8 mouse cellular contexts compared by ENCODE assay signal in the genomic region with DNA sequence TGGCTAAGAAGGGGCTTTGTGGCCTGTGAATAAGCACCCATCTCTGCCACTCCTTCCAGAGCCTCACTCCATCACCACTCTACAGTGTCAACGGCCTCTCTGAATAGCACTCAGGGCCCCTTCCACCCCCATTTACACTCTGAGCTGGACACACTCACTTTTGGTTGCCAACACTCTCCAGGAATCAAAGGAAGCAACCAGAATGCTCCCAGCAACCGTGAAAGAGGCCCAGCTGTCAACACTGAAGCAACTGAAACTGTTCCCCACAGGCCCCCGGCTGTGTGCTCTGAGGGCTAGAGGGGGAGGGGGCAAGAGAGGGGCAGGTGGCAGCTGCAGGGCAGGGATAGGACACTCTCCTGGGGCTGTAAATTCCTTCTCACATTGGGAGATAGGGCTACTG. TPM values are rescaled to one million over a fixed set of nuclear protein-coding genes. Genes with fewer than 3 reads are reported as not detected.
A peak's percentile ranks its signal among the peaks of the same experiment; 100 is the strongest.
DNase-seq lines count a peak whose midpoint lies in the region; ATAC-seq and TF ChIP-seq lines count a peak whose summit lies in the region.

No protein-coding gene starts in this region.

- H3K27me3 ChIP-seq in lung, postnatal 0 days (replicated peaks; ENCODE audit: insufficient read depth, low read length): no peaks in the 10 kb centered on the region
- no peaks in the 10 kb centered on the region for H3K27me3 ChIP-seq in forebrain, embryonic 15.5 days
- H3K27me3 ChIP-seq in midbrain, embryonic 12.5 days: no peaks in the 10 kb centered on the region

- DNase-seq in lung, postnatal 0 days (ENCODE audit: low spot score): peak; percentile 25
- DNase-seq in lung, postnatal 14 days: no peak
- DNase-seq in thymus, postnatal 36 days: peak; percentile 55 to 79
- no peak for DNase-seq in gastrocnemius, adult 8-10 months (ENCODE audit: low spot score in 2 of 2)
- DNase-seq in kidney, postnatal 25 days: no peak

- no peak overlapping the region for H3K4me3 ChIP-seq in lung, postnatal 0 days (ENCODE audit: low read depth, low read length)
- no peak overlapping the region for H3K4me3 ChIP-seq in forebrain, embryonic 15.5 days
- no peak overlapping the region for H3K4me3 ChIP-seq in midbrain, embryonic 12.5 days

- no peak overlapping the region for H3K4me2 ChIP-seq in lung, postnatal 0 days (replicated peaks; ENCODE audit: low read depth, low read length)
- no peak overlapping the region for H3K4me2 ChIP-seq in forebrain, embryonic 15.5 days (replicated peaks)
- H3K4me2 ChIP-seq in midbrain, embryonic 12.5 days (replicated peaks): no peak overlapping the region; the same call in 1 of the 2 replicates

- ATAC-seq in lung, postnatal 0 days: peak; percentile 30
- ATAC-seq in forebrain, embryonic 15.5 days (replicated peaks): peak; percentile 71
- ATAC-seq in midbrain, embryonic 12.5 days (ENCODE audit: low FRiP score, low read depth): peak; percentile 75
- no peak for ATAC-seq in cerebellum, adult (ENCODE audit: insufficient number of reproducible peaks, low FRiP score, low TSS enrichment)

- H3K4me1 ChIP-seq in lung, postnatal 0 days (ENCODE audit: insufficient read depth, low read depth, low read length): peaks cover 5% of the 10 kb centered on the region; the same call in 1 of the 2 replicates
- H3K4me1 ChIP-seq in forebrain, embryonic 15.5 days: peaks cover 40% of the 10 kb centered on the region
- H3K4me1 ChIP-seq in midbrain, embryonic 12.5 days: peaks cover 31% of the 10 kb centered on the region

- H3K9ac ChIP-seq in lung, postnatal 0 days (replicated peaks; ENCODE audit: low read depth): no peak overlapping the region
- H3K9ac ChIP-seq in forebrain, embryonic 15.5 days (replicated peaks): no peak overlapping the region
- peak overlapping the region; percentile 34; the same call in 1 of the 2 replicates for H3K9ac ChIP-seq in midbrain, embryonic 12.5 days (replicated peaks)

- 12% methylated on average over 3 of the region's 3 CpGs for WGBS in lung, postnatal 0 days
- 10% methylated on average over 3 of the region's 3 CpGs for WGBS in forebrain, embryonic 15.5 days
- 28% methylated on average over 3 of the region's 3 CpGs for WGBS in midbrain, embryonic 12.5 days

- TF ChIP-seq EP300 in lung, postnatal 0 days (IDR thresholded peaks at IDR 0.05): no peak

- no peak overlapping the region for H3K27ac ChIP-seq in lung, postnatal 0 days (ENCODE audit: low read length)
- peak overlapping the region; percentile 65 for H3K27ac ChIP-seq in forebrain, embryonic 15.5 days (replicated peaks)
- peak overlapping the region; percentile 84 for H3K27ac ChIP-seq in midbrain, embryonic 12.5 days (replicated peaks)

- no peaks in the 10 kb centered on the region for H3K9me3 ChIP-seq in lung, postnatal 0 days (ENCODE audit: low read length)
- no peaks in the 10 kb centered on the region for H3K9me3 ChIP-seq in forebrain, embryonic 15.5 days
- peaks cover 5% of the 10 kb centered on the region for H3K9me3 ChIP-seq in midbrain, embryonic 12.5 days

- no peaks in the 10 kb centered on the region for H3K36me3 ChIP-seq in lung, postnatal 0 days (ENCODE audit: insufficient read depth, low read length)
- H3K36me3 ChIP-seq in forebrain, embryonic 15.5 days: no peaks in the 10 kb centered on the region
- H3K36me3 ChIP-seq in midbrain, embryonic 12.5 days: 0 out of 2 replicates have a peak, but pooled peaks cover 5% of the 10 kb centered on the region

- no peak for TF ChIP-seq CTCF in lung, postnatal 0 days (IDR thresholded peaks at IDR 0.05)

RNA-seq across cellular contexts. Expression of gene Gper1, which starts 4.3 kb away (rescaled TPM):
- 7.1 and 7.2 TPM in 2 replicates for polyA plus RNA-seq in lung, postnatal 0 days (2015; fragmentation: Nextera tagmentation; extraction: Ambion mirVana)
- polyA plus RNA-seq in forebrain, embryonic 15.5 days (2015; fragmentation: Nextera tagmentation; extraction: Ambion mirVana): 7.3 and 8.2 TPM in 2 replicates
- polyA plus RNA-seq in midbrain, embryonic 12.5 days (2016; fragmentation: Nextera tagmentation; extraction: Ambion mirVana): 2.3 and 3.7 TPM in 2 replicates
- total RNA-seq in gastrocnemius, adult 8-10 months (2022): under 1 TPM; 0.24 to 0.77 (median 0.61) TPM

RNA-seq across cellular contexts. Expression of gene C130050O18Rik, which starts 13.6 kb away (rescaled TPM):
- 2.2 and 3.3 TPM in 2 replicates for polyA plus RNA-seq in lung, postnatal 0 days (2015; fragmentation: Nextera tagmentation; extraction: Ambion mirVana)
- 0.13 and 0.20 TPM in 2 replicates for polyA plus RNA-seq in forebrain, embryonic 15.5 days (2015; fragmentation: Nextera tagmentation; extraction: Ambion mirVana)
- polyA plus RNA-seq in midbrain, embryonic 12.5 days (2016; fragmentation: Nextera tagmentation; extraction: Ambion mirVana): 0.22 and 0.36 TPM in 2 replicates
- total RNA-seq in gastrocnemius, adult 8-10 months (2022): under 1 TPM in 2 of 4 experiments, not detected in 2; 0.15 to 0.27 TPM

RNA-seq across cellular contexts. Expression of gene Gpr146, which starts 41.1 kb away (rescaled TPM):
- polyA plus RNA-seq in lung, postnatal 0 days (2015; fragmentation: Nextera tagmentation; extraction: Ambion mirVana): 22.7 and 28.1 TPM in 2 replicates
- 1.3 and 1.5 TPM in 2 replicates for polyA plus RNA-seq in forebrain, embryonic 15.5 days (2015; fragmentation: Nextera tagmentation; extraction: Ambion mirVana)
- polyA plus RNA-seq in midbrain, embryonic 12.5 days (2016; fragmentation: Nextera tagmentation; extraction: Ambion mirVana): 1.8 and 2.6 TPM in 2 replicates
- total RNA-seq in gastrocnemius, adult 8-10 months (2022): 10 to 100 TPM; 20.9 to 28.6 (median 25.4) TPM

RNA-seq across cellular contexts. Expression of gene 3110082I17Rik, which starts 41.7 kb away (rescaled TPM):
- 16.1 and 17.5 TPM in 2 replicates for polyA plus RNA-seq in lung, postnatal 0 days (2015; fragmentation: Nextera tagmentation; extraction: Ambion mirVana)
- 20.4 and 21.0 TPM in 2 replicates for polyA plus RNA-seq in forebrain, embryonic 15.5 days (2015; fragmentation: Nextera tagmentation; extraction: Ambion mirVana)
- polyA plus RNA-seq in midbrain, embryonic 12.5 days (2016; fragmentation: Nextera tagmentation; extraction: Ambion mirVana): 27.5 and 29.3 TPM in 2 replicates
- 10 to 100 TPM in 1 of 4 experiments, 1 to 10 TPM in 3; 6.6 to 10.2 (median 9.1) TPM for total RNA-seq in gastrocnemius, adult 8-10 months (2022)

Comparison
In these comparisons a context has a peak if more than half of its experiments do, and no peak if none do; other contexts are left out.
1. DNase-seq: peak in lung, postnatal 0 days (single experiment) and thymus, postnatal 36 days (2 of 2); none in lung, postnatal 14 days (single experiment), gastrocnemius, adult 8-10 months (0 of 2) and kidney, postnatal 25 days (0 of 2).